Mouse (Mus musculus) heart, adult 2 months (tissue): ENCODE measurements around the gene Tprn.

Experiments
- CTCF ChIP-seq: fragments of 200-600 bp; IDR thresholded peaks from 2 replicates; pipeline ENCODE4 v1.8.1; 2022; ENCODE audit warnings: antibody characterized with exemption, mild to moderate bottlenecking, moderate library complexity
- POLR2A ChIP-seq: fragments of 200-500 bp; IDR thresholded peaks from 2 replicates; pipeline ENCODE4 v1.6.1; 2011; ENCODE audit warnings: mild to moderate bottlenecking, low read depth, low read length, control low read depth; ENCODE audit not compliant: insufficient read depth

DNA sequence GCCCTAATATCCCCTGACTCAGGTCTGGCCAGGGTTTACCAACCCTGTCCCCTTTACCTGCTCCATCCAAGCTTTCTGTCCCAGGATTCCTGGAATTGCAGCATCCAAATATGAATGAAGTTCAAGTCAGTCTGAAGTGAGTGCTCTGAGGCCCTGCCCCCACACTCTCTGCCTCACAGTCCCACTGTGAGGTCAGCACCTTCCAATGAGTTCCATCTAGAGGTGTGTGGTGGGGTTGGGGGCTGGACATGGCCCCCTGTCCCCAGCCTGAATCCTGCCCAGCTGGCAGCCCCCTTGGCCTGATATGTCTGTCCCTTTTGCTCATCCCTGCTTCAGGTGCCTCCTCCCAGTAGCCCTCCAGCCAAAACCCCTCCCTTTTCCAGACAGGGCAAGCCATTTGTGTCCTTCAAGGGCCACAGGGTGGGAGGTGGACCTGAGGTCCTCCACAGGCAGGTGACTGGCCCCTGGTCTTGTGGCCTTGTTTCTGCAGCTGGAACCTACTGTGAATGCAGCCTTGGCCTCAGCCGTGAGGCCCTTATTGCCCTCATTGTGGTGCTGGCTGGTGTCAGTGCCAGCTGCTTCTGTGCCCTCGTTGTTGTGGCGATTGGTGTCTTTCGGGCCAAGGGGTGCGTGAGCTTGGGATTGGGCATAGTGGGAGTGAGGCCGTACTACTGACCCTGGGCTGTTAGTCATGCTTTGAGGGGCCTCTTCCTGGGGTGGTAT lies 25.7 kb downstream of the Tprn start, which contains the start of gene Tmem210:
- no peak for TF ChIP-seq CTCF
- TF ChIP-seq POLR2A = no peak
